Mouse (Mus musculus) left cerebral cortex, adult 9 months (tissue): ENCODE measurements around the gene Idh3a.
"Not testable (repeated sequence)": the region's sequence is repeated elsewhere in the genome, so short reads cannot be mapped to it uniquely, and the experiment has no call there.

Source experiments
- DNase-seq, 2 experiments: peaks; one replicate each; pipeline ENCODE4 v3.0.0; 2022; ENCODE audit warnings: low spot score in 2 of 2

Idh3a gene

DNA sequence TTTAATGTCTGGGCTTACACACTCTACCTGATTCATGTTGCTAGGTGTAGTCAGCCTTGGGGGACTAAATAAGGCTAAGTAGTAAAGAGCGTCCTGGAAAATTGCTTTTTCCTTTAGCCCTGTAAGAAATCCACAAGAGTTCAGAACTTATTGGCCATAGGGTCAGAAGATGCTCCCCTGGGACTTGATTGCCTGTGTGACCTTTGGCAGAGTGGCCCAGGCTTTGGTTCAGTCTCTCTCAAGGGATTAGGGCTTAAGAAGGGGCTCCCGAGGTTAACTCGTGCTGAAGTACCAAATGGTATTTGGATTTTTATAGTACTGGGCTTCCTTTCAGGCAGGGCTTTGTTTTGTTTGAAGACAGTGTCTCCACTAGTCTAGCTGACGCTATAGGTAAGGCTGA is 1.7 kb downstream of the Idh3a start:
- no peak for DNase-seq

DNA sequence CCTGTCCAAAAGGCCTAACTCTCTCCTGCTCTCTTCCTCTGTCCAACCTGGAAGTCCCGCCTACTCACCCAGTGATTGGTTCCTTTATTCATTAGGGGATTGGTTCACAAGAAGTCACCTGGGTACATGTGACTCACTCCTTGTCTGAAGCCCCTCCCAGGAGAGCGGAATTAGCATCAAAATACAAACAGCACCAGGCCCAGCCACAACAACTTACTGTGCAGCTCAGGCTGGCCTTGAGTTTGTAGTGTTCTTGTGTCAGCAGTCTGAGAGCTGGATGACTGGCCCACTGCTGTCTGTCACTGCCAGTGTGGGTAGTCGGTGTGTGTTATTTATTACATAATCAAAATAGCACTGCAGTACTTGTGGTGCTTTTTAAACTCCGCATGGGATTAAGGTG is 7.5 kb downstream of the Idh3a start:
- DNase-seq = not testable (repeated sequence)

DNA sequence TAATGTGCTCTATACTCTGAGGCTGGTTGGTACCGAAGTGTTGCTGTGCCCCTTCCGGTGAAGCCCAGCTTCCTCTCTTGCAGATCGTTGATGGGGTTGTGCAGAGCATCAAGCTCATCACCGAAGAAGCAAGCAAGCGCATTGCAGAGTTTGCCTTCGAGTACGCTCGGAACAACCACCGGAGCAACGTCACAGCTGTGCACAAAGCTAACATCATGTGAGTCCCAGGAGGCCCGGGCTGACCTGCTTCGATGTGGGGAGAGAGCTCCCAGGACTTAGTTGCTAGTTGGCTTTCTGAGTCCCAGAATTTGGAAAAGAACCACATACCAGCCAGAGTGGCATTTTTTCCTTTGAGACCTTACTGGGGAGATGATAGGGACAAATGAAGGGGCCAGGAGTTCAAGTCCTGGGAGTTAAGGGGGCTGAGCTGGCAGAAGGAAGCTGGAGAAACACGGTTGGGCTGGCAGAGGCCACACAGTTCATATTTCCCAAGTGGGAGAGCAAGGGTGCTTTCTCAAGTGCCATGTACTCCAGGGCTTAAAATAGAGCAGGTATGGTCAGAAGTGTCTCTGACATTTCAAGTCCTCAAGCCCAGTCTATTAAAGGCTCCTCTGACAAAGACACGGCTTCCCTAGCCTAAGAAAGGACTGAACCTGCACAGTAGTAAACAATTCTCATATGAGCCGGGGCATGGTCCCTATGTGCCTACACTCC is 10.8 kb downstream of the Idh3a start:
- DNase-seq = no peak

DNA sequence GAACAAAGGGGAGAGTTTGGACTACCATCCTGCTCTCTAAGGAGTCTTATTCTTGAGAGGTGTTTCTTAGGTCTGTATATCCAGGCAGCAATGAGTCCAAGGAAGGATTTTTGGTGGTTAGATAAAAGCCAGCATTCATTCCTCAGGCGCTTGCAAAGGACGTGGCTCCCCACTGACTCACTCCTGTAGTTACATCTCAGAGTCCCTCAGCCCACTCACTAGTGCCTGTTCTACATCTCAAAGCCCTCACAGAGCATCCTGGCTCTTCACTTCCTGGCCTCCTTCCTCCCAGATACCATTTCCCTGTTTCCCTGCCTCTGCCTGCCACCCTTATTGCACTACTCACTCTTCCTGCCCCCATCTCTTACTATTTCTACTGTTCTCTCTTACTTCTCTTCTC is 16.3 kb downstream of the Idh3a start:
- DNase-seq = no peak

DNA sequence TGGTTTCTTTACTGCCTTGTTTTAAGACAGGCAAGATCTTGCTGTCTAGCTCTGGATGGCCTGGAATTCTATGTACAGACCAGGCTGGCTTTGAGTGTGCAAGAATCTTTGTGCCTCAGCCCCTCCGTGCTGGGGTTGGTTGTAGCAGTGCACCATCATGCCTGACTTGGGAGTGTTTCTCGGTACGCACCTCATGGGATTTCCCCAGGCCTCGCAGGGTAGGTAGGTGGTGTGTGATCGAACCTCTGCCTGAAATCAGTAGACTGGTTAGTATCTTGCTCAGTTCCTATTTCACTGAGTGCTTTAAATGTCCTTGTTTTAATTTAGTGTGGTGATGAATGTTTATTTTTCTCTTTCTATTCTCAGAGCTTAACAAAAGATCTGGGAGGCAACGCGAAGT is 16.8 kb downstream of the Idh3a start:
- no peak for DNase-seq

DNA sequence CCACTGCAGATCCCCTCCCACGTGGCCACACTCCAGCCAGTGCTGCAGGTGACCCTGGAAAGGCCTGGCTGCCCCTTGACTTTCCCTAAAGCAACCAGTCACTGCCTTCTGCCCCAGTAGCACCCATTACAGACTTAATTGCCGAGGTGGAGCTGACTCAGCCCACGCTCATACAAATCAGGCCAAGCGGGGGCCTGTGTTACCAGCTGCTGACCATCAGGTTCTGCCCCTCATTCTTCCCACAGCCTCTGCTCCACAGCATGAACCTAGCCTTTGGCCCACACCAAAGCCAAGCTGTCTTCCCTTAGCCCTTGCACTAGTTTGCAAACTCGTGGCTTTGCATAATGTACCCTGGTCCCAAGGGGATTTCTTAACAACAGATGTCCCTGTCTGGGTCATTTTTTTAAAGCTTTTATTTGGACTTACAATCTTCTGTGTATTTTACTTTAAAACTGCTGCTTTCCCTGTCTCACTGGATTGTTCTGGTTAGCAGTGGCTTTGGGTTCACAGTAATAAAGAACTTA is 18.1 kb downstream of the Idh3a start:
- no peak for DNase-seq

DNA sequence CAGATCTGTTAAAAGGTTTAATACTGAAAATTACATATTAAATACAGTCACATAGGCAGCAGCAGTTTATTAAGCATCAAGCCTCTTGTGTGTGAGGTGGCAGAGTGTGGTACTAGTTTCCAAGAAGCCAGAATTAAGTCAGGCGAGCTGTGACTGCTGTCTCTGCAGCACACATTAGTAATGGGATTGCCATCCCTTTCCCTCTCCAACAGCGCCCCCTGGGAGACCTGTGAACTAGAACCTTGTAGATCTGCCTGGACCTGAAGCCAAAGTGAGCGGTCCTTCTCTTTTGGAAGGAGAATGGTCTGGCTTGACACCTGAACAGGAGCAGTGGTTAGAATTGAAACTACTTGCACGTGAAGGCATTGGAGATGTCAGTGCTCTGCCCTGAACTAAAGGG is 18.8 kb downstream of the Idh3a start:
- DNase-seq = peak in 1 of 2 experiments; percentile 46

DNA sequence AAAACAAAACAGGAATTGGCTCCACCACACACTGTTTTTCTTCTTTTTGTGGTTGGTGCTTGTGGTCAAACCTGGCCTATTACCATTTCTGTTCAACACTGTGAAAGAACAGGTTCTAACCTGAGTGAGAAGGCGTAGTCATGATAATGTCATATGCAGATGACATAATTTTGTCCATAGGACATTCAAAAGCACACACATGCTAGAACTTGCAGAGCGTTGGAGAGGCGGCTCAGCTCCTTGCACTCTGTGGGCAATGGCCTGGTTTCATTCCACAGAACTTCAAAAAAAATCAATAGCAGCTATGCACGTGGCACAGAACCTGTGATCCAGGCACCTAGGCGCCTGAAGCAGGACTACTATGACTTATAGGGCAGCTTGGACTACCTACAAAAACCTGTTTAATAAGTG is 26.7 kb downstream of the Idh3a start:
- DNase-seq = no peak

DNA sequence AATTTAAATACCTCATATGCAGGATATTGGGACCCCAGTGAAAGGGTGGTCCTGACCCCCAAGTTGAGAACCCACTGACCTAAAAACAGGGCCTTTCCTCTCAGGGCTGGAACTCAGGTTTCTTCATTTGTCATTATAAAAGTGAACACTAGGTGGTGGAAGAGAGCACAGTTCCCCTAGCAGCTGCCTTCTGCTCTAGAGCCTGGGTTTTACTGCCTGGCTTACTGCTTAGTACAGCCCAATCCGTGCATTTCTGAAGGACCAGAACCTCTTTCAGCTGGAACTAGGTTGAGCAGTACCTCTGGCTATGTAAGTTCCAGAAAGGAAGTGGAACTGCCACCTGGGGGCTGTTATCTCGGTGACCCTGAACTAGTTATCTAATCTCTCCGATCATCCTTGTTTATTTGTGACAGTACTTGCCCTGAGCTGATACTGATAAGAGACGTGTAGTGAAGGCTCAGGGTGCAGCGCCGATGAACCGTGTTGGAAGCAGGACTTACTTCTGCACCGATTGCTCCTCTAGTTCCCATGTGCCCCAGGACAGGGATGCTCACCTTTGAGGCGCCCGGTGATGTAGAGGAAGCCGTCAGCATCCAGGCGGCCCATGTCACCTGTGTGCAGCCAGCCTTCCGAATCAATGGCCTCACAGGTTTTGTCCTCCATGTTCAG is 28.2 kb downstream of the Idh3a start:
- peak in 1 of 2 experiments; percentile 50 for DNase-seq

DNA sequence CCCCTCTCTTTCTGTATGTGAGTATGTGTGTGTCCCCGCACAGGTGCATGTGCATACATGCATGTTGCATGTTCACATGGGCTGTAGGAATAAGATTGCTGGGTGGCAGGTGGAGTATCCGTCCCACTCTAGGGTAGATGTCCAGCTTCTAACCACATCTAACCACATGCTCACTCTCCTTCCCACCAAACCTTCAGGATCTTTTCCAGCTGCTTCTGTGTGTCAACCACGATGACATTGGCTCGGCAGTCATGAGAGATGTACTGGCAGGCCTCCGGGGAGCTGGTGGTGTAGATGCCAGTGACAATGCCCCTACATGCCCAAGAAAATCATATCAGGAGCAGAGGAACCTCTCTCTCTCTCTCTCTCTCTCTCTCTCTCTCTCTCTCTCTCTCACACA is 41.1 kb downstream of the Idh3a start:
- DNase-seq = no peak

DNA sequence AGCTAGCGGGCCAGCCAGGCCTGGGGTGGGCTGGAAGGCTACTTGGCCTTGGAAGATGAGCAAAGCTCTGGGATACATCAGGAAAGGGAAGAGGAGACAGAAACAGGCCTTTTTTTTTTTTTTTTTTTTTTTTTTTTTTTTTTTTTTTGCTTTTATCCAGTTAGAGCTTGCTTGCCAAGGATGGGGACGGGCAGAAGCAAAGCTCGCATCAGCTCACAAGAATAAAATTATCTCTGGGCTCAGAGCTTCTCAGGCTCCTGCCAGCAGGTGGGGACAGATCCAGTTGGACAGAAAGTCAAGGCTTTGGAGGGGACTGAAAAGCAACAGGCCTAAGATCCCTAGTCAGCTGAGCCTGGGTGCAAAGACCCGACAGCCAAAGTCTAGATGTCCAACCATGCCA is 42.6 kb downstream of the Idh3a start:
- peak in 1 of 2 experiments; percentile 34 for DNase-seq

DNA sequence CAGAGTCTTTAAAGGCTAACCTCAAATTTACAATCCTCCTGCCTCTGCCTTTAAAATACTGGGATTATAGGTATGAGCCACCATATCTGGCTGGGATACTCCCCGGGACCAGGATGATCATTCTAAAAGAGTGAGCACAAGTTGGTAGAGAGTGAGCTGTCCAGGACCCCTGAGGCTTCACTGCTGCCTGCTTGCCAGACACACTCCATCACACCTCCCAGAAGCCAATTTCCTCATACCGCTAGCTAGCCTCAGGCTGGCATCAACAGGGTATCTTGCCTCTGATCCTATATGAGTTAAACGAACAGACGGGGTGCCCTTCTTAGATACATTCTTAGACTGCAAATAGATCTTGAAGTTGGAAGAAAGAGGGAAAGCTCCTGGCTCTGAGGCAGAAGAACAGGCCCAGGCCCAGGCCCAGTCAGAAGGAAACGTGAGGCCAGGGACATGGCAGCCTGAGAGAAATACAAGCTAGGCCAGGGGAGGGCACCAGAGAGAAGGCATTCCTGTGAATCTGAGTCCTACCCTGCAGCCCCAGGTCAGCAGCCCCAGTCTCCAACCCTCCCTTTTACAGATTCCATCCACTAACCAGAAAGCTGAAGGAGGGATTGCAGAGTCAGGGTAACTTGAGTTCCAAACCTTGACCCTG is 43.6 kb downstream of the Idh3a start:
- DNase-seq = no peak

DNA sequence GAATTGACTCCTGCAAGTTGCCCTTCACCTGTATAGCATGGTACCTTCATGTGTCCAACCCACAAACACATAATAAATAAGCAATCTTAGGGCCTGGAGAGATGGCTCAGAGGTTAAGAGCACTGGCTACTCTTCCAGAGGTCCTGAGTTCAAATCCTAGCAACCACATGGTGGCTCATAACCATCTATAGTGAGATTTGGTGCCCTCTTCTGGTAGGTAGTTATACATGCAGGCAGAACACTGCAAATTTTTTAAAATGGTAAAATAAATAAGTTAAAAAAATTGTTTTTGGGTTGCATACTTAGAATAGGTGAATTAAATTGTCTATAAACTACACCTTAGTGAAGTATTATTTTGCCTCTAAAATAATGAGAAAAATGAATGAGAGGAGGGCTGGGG is 44.8 kb downstream of the Idh3a start:
- DNase-seq = no peak

DNA sequence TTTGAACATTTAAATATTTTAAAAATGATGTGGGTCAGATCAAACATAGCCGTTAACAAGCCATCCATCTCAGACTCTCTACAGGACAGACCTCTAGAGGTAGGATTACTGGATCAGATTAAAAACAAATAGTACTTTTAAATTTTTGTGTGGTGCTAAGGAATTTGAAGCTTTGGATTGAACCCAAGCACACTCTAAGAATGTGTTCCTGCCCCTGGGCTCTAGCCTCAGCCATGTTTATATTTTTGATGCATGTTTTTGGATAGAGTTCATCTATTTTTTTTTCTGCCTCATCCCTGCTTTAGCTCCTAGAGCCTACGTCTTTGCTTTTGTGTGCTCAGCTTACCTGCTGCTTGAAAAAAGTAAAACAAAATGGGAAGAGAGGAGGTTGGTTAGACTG is 47.3 kb downstream of the Idh3a start:
- no peak for DNase-seq

DNA sequence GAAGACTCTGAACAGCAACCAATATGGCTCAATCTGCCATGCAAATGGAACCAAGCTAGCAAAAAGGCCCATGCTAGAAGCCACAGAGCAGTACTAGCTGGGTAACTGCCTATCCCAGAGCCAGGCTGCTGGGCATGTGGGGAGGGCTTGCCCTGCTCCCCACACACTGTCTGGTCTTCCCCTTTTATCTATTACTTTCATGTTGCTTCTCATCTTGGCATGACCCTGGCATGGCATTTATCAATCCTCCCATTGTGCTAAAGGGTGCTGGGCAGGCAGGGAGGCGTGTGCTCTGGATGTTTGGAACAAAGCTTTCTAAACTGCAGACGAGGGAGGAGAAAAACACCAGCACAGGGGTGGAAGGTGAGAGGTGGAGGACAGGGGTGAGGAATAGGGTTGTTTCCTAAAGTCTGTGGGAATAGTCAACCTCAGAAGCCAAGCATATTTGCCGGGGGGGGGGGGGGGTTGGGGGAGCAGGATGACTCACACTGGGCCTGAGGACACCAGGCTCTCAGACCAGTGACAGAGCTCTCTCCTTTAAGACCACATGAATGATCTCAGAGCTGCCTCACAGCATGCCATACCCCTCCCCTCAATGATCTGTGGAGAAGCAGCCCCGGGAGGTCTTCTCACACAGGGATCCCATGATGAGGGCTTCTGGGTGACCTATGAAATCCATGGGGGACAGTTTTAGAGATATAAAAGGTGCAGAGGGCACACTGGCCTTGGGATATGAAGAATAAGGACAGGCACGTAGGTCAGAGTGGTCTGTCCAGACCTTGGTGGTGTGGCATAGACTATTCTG is 51.6 kb downstream of the Idh3a start:
- no peak for DNase-seq

DNA sequence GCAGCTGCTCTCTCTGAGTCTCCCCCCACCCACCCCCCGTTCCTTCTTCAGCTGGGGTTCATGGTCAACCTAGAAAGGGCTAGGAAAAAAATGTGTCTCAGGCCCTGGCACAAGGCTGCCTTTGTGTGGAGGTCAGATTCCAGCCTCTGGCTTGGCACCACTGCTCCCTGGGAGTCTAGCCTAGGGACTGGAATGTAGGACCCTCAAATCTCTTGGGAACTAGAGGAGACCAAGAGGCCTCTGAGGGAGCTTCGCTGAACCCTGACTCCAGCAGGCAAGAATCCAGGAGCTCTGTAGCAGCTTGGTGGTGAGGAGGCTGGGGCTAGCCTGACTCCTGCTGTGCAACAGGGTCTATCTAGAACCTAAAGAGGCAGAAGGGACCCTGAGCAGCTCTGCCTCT is 53.1 kb downstream of the Idh3a start:
- no peak for DNase-seq

DNA sequence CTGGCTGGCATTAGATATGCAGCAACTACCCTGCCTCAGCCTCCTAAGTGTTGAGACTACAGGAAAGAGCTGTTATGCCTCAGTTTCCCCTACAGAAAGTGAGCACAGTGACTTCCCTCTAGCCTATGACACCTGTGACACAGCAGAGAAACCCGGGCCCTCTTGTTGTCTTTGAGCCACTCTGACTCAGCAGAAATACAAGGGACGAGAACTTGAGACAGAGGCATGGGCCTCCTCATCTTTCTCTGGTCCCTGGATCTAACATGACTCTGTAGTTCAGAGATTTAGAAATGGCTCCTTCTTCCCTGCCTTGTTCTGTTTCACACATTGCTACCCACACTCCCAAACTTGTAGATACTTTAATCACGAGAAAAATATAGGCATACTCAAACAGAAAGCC is 55.4 kb downstream of the Idh3a start:
- DNase-seq = no peak

DNA sequence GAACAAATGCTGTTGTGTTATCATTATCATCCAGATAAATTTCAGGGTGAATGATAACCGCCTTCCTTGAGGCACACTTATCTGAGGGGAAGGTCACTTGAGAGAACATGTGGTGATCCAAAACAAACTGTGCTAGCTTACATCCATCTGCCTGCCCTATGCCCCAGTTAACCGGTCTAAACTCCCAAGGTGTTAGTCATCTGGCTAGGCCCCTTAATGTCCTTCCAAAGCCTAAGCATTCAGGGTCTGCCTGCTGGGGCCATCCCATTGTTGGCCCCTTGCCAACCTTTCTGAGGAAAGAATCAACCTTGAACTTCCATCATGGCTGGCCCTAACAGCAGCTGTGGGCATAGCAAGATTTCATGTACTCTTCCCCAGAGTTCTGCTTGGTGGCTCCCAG is 56.0 kb downstream of the Idh3a start:
- DNase-seq = no peak

DNA sequence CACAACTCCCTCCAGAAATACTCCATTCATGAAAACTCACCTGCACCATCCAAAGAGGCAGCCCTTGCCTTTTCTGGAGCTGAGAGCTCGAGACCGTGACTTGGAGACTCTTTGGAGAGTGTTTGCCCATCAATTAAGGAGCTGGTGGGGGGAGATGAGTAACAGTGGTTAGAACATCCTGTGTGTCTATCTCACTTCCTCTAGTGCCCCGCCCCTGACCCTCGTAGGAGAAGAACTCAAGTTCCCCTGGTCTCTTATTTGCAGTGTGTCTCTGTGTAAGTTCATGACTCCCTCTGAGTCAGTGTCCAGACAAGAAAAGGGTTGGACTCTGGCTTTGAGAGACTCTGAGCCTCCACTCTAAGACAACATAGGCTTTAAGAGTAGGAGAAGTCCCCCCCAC is 56.4 kb downstream of the Idh3a start:
- no peak for DNase-seq

DNA sequence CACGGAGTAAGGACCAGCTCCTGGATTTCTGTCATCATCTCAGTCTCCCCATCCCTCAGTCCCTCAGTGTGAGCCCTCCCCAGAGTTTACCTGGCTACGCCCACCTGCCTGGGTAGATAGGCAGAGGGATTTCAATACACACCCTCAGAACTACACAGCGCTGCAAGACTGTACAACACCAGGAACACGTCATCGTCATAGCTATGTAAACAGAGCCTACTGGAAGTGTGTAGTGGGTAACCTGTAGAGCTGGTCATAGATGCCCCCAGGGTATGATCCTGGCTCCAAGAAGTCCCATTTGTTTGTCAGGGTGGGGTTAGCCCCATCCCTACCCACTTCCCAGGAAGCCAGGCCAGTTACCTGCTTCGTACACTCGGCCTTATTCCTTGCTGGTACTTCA is 57.0 kb downstream of the Idh3a start:
- DNase-seq = no peak

DNA sequence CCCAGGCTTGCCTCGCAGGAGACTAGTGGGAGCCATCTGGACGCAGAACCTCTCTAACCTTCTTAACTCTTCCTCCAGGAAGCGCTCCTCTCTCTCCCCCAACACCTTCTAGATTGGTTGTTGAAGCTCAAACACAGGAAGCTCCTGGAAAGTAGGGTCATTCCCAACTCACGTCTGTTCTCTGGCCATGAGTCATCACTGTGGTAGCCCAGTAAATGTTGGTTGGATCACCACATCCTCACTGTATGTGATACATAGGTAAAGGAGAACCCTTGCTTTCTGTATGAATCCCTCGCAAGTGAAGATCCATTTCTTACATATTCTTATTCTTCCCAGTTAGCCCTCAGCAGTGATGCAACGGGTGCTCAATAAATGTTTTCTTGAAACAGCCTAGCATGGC is 59.4 kb downstream of the Idh3a start:
- DNase-seq = no peak

DNA sequence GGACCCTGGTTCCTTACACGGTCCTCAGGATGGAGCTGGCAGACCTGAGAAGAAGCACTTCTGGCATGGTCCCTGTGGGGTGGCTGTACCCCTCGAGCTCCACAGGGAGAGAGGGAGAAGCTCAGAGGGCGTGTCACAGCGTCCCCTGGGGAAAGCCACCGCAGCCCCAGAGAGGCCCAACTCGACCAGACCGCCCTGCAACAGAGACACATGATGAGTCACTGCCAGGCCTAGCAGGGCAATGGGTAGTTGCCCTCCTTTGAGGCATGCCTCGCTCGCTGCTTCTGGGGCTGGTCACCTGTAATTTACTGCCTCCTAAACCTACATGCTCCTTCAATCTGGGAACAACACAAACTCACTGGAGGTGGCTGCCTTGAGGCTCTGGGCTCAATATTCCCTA is 60.1 kb downstream of the Idh3a start:
- DNase-seq = no peak
